Mouse (Mus musculus) lung, postnatal 36 days (tissue): ENCODE measurements at regions not wholly inside any gene's neighbourhood (a gene's known extent, or its start where the extent isn't known, plus 50 kb on each side); places are given as distances from the start of the nearest gene placed in this dataset.

ENCODE experiments used
- DNase-seq: peaks from one replicate; pipeline ENCODE4 v3.0.0; 2022; ENCODE audit warnings: mixed read lengths

DNA sequence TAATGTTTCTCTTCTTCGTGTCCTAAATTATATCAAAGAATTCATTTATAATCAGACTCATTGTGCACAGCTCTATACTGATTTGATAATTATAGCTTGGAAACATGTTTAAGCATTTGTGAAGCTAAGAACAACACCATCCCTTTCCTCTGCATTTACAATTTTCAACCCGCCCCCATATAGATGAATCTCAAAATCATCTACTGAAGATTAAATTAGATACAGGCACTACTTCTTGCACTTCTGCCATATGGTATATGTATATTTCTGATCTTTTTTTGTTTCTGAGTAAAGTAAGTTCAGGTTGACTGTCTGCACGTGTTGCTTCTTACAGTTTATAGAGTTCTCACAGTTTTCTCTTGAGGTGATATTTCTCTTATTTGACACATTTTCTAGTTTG lies 583.1 kb upstream of the C030005K15Rik start:
- DNase-seq = no peak

DNA sequence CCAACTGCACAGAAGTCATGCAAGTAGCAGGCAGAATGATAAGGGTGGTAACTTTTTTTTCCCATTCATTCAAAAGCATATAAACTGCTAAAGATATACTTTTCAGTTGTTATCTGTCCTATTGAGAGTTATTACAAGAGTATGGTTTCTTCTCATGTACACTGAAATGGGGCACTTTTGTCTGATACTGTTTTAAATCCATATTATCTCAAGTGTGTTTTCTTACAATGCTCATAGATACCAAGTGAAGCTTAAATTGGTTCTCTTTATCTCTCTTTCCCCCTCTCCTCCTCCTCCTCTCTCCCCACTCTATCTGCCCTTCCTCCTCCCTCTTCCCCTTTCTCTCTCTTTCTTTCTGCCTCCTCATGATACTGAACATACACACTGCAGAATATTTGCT lies 584.8 kb upstream of the C030005K15Rik start:
- DNase-seq = no peak

DNA sequence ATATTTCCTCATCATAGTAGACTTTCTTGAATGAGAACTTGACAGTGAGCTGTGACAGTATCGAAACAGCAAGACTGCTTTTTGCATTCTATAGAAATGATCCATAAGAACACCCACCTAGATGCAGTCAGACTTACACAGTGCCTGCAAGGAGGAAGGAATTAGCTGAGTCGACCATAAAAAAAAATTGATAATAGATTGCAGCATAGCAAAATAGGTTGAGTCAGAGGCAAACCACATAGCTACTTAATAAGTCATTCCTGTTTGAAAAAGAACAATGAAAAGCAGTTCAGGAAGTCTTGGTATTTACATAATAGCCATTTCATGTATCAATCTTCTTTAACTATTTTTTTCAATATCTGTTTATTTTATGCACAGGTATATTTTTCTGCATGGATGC lies 591.9 kb upstream of the C030005K15Rik start:
- no peak for DNase-seq

DNA sequence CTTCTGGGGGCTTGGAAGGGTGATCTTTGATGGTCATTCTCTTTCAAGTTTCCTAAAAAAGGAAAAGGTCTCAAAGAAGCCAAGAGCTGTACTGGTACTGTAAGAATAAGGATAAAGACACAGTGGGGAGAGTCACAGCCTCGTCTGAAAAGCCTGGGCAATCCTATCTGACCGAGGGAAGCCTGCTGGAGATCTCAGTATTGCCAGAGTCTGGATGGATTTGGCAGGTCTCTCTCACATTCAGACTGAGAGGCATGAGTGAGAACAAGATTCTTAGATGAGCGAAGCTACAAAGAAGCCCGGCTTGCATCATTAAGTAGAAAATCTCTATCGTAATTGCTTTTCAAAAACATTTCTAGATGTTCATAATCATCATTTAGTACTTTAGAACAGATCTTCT lies 590.4 kb upstream of the Atp2b1 start:
- no peak for DNase-seq

DNA sequence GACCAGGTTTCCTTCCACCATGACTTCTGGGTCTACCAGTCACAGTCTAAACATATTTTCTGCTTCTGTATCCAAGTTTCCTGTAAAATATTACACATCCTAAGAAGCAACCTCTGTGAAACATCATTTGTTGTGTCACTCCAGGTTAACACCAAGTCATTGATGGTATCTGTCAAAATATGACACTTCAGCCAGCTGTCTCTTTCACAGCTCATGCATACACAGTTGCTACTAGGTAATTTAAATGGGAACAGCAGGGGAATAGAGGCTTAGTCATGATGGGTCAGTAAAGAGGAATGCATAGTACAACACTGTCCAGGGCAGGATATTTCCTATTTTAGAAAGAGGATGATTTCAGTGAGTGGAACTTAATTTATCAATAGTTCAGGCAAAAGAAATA lies 589.6 kb upstream of the Atp2b1 start:
- no peak for DNase-seq

DNA sequence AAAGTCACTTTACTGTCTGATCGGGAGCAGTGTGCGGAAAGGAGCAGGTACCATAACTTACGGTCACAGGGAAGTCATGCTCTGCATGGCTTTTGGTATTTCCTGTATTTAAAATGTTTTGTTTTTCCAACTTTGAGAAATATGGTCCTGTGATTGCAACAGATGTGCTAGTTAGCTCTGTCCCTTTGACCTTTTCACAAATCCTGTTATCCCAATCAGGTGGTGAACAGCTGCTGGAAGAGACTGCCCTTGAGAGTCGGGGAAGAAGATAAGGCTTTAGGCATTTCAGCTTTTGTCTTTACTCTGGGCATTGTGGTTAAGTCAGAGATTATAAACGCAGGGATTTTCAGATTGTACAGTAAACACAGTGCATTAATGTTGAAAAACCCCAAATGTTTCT lies 588.5 kb upstream of the Atp2b1 start:
- no peak for DNase-seq

DNA sequence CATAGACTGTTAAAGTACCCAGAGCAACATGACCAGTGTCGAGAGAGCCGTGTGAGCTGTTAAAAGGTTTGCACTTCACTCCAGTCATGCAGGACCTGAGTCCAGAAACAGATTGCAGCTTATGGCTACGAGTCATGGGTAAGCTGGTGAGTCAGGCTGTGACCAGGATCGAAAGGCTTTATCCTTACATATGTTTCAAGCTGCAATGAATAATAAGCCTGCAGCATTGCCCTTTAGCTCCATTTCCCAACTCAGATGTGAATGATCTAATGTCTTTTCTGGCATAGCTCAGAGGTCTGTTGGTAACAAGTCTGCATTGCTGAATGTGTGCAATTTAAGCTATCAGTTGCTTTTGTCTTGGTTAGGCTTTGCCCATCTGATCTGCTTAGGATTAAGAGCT lies 581.5 kb upstream of the Atp2b1 start:
- no peak for DNase-seq

DNA sequence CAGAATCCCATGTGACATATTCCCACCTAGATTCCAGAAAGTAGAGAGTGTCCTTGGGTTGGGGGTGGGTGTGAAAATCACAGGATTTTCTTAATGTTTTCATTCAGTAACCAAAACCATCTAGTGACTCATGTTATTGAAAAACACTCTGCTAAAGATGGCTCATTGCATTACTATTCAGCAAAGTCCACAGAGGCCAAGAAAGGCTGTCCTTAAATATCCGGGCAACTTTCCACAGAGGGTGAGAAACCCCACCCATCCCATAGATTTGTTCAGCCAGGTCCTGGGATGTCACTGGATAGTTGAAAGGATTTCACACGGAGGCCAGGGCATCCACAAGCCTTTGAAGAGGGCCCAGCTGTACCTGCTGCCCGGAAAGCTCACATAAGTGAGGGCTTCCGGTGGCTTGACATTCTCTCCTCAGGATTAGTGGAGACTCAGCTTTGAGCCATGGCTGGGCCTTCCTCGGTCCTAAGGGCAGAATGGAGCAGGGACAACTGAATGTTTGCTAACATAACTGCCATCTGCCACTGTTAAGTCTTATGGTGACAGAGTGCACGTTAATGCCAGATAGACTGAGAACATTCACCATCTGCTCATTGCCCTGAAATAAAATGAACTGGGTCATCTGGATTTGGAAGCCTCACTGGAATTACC lies 580.7 kb upstream of the Atp2b1 start:
- DNase-seq = peak; percentile 24

DNA sequence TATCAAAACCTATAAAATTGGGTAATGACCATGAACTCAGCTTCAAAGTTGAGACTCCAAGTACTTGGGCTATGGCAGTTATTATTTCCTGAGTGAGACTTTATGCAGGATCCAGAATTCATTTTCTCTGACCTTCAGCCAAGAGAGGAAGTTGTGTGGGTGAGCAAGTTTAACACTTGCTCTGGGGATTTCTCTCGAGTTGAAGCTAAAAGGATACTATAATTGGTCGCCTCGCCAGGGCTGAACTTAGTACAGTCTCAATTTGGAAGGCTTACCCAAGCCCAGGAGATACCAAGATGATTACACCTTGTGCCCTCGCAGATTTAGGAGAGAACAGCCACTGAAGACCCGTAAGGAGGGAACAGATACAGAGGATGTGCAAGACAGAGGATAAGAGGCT lies 570.4 kb upstream of the Atp2b1 start:
- no peak for DNase-seq

DNA sequence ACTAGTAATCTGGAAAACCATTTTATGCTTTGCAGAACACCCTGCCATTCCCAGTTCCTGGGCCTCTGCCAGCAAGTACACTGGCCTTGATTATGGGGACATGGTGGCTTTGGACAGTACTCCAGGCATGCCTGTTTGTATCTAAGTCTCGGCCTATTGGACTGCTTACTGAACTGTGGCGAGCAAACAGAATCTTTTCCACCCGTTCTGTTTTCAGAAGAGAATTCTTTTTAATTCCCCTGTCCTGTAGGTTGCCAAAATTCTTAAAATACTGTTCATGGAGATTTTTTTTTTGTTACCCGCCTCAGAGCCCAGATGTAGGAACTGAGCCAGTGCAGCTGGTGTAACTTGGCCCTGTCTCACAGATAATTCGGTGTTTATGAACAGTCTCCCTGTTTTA lies 564.7 kb upstream of the Atp2b1 start:
- peak; percentile 19 for DNase-seq

DNA sequence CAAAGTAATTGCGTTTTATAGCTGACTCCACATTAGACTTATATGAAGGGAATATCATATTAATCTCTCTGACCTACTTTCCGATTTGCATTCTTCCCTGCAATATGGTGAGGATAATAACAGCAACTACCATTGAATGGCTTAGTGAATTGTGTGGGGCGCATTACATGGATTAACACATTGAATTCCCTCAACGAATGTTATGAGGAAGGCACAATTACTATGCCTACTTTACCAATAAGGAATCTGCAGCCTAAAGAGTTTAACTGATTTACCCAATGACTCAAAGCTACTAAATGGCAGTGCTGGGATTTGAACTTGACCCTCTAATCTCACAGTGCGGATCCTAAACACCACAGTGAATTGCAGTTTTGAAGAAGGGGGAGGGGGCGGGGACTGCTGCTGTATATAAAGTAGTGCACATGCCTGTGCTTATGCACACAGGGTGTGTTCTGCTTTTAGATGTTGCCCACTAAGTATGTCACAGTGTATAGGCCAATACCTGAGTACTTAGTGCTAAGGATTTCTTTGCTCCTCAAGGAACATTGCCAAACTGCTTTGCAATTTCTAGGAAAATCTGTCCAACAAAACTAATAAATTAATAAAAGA lies 563.8 kb upstream of the Atp2b1 start:
- DNase-seq = no peak

DNA sequence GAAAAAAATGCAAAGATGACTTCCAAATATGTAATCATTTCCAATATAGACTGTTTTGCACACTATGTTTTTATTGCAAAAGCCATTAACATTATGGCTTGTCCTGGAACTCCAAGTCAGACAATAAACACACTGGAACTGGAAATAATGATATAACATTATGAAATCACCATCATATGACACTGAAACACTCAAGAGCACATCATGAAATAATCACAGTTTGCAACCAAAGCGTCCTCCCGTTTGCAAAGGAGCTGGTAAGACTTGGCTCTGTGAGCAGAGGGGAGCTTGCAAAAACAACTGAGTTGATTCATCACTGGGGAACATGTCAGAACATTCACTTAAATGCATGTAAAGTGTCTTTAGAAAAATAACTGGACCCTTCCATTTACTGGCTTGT lies 562.1 kb upstream of the Atp2b1 start:
- DNase-seq = no peak

DNA sequence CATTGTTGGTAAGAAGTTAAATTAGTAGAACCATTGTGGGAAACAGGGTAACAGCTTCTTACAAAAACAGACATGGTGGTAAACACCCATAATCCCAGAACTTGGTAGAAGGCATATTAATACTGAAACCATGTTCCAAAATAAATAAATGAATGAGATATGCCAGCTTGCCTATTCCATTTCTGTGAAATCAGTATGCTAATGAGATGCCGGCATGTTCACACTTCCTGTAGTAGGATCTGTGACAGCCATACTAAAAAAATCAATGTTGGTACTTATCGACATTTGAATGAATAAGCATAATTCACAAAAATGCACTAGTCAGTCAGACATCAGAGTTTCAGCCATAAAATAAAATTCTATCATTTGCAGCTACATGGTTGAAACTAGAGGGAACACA lies 559.7 kb upstream of the Atp2b1 start:
- no peak for DNase-seq

DNA sequence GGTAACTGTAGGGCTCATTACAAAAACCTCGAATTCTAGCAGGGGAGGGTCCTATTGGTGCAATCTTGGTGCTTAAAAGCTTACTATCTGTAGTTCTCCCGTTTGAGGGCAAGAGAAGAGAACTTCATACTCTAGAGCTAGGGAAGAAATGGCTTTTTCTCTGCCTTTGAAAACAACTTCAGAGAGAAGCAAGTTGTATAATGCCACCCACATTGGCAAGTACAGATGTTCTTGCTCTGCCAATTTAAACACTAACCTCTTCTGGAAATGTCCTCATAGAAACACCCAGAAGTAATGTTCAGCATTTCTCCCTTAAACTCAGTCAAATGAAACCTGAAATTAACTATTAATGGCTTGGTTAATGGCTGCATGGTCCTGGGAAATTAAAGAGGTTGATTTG lies 549.6 kb upstream of the Atp2b1 start:
- DNase-seq = no peak

DNA sequence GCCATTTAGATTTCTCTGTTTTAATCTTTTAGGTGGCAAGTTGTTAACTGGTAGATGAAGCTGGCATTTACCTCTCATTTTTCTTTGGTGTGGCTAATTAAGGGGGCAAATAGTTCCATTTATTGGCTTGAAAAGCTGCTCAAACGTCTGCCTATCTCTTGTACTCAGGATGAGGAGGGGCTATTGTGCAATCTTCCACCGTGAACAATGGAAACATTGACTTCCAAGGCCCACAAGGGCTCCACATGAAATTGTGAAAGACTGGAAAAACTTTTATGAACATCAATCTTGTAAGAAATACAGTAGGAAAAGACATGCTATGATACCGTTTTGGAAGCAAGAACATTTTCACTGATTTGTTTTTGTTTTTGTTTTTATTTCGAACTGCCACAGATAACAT lies 541.6 kb upstream of the Atp2b1 start:
- DNase-seq = peak; percentile 24

DNA sequence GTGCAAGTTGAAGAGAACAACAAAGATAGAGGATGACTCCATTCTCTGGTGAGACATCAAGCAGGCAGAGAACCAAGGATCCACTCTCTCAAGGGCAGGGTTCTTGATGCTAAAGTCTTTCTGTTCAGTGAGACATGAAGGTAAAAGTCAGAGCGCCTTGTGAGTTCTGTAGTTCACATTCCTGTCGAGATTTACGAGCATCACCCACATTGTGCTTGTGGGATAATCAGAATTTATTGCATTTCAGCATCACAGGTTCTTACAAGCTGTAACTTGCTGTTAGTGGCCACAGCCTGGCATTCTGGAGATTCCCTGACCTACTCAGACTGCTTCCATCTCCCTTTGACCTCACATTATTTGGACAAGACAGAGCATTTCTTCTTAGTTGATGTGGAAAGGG lies 540.9 kb upstream of the Atp2b1 start:
- no peak for DNase-seq

DNA sequence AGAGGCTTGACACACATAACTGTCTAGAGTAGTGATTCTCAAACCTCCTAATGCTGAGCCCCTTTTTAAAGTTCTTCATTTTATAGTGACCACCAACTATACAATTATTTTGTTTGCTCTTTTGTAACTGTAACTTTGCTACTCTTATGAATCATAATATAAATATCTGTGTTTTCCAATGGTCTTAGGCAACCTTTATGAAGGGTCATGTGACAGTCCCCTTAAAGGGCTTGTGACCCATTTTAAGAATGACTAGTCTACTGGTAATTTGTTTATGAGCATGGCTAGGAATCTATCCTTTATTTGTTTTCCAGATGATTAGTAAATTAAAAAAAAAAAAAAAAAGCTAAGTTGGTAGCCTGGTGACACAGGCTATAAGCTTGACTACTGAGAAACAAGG lies 539.5 kb upstream of the Atp2b1 start:
- DNase-seq = no peak

DNA sequence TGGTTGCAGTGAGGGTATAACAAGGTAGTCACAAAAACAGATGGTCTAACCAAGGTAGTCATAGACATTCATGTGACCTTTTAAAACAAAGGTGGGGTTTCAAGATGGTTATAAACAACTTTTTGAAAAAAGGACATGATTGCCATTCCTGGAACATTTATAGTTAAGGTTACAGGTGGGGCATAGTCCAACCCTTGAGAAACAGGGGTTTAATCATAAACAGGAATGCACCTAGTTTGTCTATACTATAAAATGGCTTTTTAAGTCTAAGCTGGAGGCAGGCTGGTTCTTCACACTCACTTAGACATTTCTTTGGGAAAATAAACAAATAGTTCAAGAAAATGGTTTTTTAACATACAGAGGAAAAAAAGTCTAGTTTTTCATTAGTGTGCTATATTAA lies 525.7 kb upstream of the Atp2b1 start:
- DNase-seq = no peak

DNA sequence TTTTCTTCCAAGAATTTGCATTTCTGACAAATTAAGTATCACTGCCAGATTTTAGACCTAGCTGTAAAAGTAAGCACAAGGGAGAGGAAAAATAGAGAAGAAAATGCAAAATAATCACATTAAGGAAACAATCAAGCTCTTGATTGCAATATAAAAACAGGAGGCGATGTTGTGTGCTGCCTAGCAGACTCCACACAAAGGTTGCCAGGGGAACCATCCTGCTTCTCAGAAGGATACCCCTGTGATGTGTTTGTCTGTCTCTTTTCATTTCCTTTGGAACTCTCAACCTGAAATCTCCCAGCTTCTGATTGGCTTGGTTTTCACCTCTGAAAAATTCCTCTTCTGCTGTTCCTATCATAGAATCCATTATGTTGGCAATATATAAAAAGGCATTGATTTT lies 514.3 kb upstream of the Atp2b1 start:
- no peak for DNase-seq

DNA sequence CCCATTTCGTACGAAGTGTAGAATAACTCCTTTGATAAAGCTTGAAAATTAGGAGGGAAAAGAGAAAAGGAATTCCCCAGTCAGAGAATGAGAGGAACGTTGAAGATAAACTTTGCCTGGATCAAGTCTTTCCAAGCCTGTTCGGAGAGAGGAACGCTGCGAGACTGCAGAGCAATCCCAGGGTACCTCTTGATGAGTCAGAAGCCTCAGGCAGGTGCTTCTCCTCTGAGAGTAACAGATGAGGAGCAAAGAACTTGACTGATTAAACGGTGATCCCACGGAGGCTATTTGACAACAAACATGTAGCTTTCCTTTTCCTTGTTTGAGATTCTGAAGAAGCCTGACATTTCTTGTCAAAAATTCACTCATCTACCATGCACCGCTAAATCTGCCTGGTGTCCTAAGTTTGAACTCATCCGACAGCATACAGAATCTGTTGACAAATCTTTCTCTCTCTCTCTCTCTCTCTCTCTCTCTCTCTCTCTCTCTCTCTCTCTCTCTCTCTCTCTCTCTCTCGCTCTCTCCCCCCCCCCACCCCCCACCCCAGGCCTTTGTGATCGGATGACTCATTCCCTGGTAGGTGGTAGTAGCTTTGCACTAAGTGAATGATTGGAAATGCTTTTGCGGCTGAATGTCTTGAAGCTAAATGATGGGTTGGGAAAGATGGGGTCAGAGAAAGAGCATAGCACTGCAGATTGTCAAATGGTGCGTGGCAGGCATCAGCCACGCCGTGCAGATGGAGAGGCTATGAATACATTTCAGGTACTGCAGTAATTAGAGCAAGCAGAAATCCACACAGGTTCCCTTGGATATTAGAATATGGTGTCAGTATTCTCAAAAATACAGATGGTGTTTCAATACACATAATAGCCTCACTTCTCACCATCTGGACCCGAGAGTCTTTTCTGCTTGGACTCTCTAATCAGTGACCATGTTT lies 496.1 kb upstream of the Atp2b1 start:
- DNase-seq = no peak

DNA sequence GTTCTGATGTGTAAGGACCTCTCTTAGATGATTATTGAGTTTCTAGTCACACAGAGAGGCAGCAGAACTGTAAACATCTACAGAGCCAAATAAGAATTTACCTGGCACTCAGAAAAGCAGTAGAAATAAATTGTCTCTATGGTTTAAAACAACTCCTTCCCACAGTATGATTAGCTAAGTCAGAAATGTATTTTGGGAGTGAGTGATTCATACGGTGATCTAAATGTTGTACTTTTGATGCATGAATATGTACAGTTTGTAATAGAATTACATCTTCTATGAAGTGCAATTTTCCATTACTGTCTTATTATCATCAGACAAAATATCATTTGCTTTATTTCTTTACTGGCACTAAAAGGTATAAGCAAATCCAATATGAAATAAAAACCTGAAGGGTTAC lies 489.8 kb upstream of the Atp2b1 start:
- DNase-seq = no peak

DNA sequence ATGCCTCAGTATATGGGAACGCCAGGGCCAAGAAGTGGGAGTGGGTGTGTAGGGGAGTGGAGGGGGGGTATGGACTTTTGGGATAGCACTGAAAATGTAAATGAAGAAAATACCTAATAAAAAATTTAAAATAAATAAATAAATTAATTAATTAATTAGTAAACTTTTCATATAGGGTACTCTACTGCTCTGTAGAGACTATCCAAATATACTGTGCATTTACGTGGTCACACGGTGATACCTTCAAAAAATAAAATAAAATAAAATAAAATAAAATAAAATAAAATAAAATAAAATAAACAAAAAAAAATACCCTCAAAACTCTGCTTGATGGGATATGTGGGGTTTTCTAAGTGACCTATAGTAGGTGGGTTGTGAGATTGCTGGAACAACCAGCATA lies 479.2 kb upstream of the Atp2b1 start:
- no peak for DNase-seq

DNA sequence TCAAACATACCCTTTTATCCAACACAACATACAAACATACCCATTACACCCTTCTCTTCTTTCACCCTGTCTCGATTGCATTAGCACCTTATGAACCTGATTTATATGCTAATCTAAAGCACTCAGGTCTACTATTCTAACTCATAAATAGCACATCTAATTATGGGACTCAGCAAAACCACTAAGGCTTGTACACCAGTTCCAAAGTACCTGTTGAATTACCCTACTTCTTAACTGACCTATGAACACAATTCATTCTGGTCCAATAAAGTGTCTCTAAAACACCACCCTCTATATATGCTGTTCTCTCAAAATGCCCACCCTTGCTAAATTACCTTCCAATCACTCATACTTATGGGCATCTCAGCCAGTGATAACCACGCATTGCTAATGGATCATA lies 452.7 kb upstream of the Atp2b1 start:
- no peak for DNase-seq

DNA sequence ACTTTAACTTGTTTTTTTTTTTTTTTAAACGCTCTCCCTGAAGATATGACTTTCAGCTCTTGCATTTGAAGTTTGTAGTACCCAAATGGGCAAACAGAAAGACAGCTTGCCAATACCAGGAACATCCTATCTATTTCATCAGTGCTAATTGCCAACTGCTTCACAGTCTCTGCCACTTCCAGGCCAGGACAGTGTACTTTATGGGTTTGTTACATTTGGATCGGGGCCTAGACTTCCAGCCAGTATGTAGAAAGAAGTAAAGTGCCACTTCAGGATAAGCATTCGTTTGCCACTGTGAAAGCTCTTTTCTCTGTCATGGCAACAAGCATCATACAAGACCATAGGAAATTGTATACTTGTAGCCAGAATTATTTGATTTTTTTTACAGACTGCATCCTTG lies 439.6 kb upstream of the Atp2b1 start:
- DNase-seq = peak; percentile 54
